In genomic region chr1:127079012-127079411, GRCm38 (mm10) we compare ENCODE assay signal across 21 mouse cellular contexts.
"Had no signal": no experiment of that assay in that cellular context is flagged by ENCODE, and none has a peak within 500 bp of the region (broad histone marks: within the 10 kb centered on the region; RNA-seq: fewer than 3 reads in every experiment).

No protein-coding gene starts in this region.

- H3K4me3 ChIP-seq: layer of hippocampus, adult 2 months; limb, embryonic 12.5 days; limb, embryonic 15.5 days; midbrain, embryonic 12.5 days; myocyte; neural tube, embryonic 12.5 days; neural tube, embryonic 15.5 days had no signal

- H3K27ac ChIP-seq: kidney, postnatal 0 days; layer of hippocampus, adult 2 months; limb, embryonic 12.5 days; limb, embryonic 15.5 days; liver, embryonic 14.5 days; macrophage; midbrain, embryonic 12.5 days; neural tube, embryonic 12.5 days; neural tube, embryonic 15.5 days had no signal

- DNase-seq: kidney, adult 2 months; kidney, postnatal 25 days; layer of hippocampus, adult 9-11 months; liver, postnatal 0 days; lung, embryonic 14.5 days; thymus, adult 18-20 months; thymus, postnatal 14 days; thymus, postnatal 4 days had no signal

- H3K9me3 ChIP-seq: limb, embryonic 15.5 days; midbrain, embryonic 12.5 days; neural tube, embryonic 15.5 days had no signal

- H3K27me3 ChIP-seq: limb, embryonic 12.5 days; limb, embryonic 15.5 days; midbrain, embryonic 12.5 days; neural tube, embryonic 12.5 days; neural tube, embryonic 15.5 days had no signal

- H3K36me3 ChIP-seq: limb, embryonic 12.5 days; limb, embryonic 15.5 days; midbrain, embryonic 12.5 days; neural tube, embryonic 12.5 days; neural tube, embryonic 15.5 days had no signal

- H3K4me2 ChIP-seq: limb, embryonic 12.5 days; limb, embryonic 15.5 days; liver, embryonic 11.5 days; lung, embryonic 14.5 days; midbrain, embryonic 12.5 days; neural tube, embryonic 12.5 days; neural tube, embryonic 15.5 days had no signal

- ATAC-seq: liver, postnatal 0 days; lung, postnatal 0 days; midbrain, embryonic 16.5 days had no signal

- H3K9ac ChIP-seq: limb, embryonic 12.5 days; limb, embryonic 15.5 days; liver, embryonic 14.5 days; liver, postnatal 0 days; lung, embryonic 14.5 days; midbrain, embryonic 12.5 days; neural tube, embryonic 12.5 days; neural tube, embryonic 15.5 days had no signal

- H3K4me1 ChIP-seq: limb, embryonic 12.5 days; limb, embryonic 15.5 days; midbrain, embryonic 12.5 days; neural tube, embryonic 12.5 days; neural tube, embryonic 15.5 days had no signal
